Mouse (Mus musculus) CD8-positive naive resting alpha-beta T cell, adult 2 months (primary cell): ENCODE results near the gene Ngdn.

ENCODE experiments used
- DNase-seq, 2 experiments: peaks; one replicate each; pipeline ENCODE4 v3.0.0; 2022; ENCODE audit warnings: low read depth in 2 of 2, low spot score in 2 of 2

Gene Ngdn

GRCm38 (mm10) chr14:55071756-55072155, 56.5 kb downstream of the Ngdn start:
- no peak for DNase-seq
